Mouse (Mus musculus) central nervous system, embryonic 11.5 days (tissue): ENCODE measurements around the gene Bckdk. TPM values are rescaled to one million over a fixed set of nuclear protein-coding genes. Genes with fewer than 3 reads are reported as not detected.

Experiments
- polyA plus RNA-seq: library from polyadenylated mRNA; depleted of rRNA; stranded (reverse); fragments of >200 nt; gene quantifications from 2 replicates; pipeline ENCODE4 v1.2.3, GENCODE M21; 2012; rRNA removed

Gene Bckdk
- 37.4 and 59.5 TPM in 2 replicates for polyA plus RNA-seq

DNA sequence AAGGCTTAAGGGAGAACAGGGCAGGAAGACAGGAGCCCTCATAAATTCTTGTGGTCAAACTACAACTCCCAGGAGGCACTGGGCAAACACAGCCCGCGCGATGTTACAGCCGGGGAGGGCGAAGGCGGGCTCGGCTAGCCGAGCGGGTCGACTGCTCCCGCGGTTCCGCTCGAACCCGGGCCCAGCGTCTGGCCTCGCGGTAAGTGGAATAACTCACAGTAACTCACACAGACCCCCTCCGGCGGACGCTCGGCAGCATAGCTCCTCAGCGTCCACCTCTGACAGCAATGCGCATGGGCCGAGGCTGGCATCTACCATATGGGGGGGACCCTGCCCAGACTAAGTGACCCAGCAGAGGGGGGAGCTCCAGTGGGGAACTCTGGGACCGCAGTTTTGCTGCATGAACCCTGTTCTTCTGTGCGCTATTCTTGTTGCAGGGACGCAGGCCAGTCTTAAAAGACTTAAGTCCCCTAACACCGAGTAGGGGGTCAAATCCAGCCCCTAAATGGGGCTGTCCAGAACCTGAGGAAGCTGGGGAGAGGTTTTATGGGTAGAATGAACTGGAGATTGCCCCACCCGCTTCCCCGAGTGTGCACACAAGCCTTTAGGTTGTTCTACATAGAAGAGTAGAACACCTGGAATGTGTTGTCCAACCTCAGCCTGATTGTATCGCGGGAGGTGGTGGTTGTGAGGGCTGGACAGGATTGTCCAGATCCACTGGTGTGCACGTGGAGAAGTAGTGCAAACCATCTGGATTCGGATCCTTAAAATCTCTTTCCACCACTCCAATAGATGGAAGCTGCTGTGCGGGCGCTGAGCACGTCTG, at the start of gene Bckdk:
Gene Bckdk, plus strand, starts transcription at position 112 of the 826 bp plus-strand sequence.

DNA sequence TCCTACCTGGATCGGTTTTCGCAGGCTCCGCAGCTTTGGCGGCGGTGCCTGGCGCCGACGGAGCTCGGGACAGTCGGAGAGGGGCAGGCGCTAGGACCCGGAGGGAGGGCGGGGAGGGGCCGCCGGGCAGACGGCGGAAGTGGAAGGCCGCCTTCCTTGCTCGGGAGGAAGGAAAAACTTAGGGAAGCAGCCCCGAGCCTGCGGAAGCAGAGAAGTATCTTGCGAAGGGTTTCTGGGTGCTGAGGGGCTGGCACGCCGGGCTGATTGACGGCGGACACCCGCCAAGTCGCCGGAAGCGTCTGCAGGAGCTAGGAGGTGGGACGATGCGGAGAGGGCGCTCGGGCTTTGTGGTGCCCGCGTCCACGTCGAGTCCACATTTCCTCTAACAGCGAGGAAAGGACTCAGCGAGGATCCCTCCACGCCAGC, 27.8 kb upstream of the Bckdk start, which contains the start of gene Zfp646:
Gene Zfp646, plus strand, starts transcription at position 181 of the 426 bp plus-strand sequence.

DNA sequence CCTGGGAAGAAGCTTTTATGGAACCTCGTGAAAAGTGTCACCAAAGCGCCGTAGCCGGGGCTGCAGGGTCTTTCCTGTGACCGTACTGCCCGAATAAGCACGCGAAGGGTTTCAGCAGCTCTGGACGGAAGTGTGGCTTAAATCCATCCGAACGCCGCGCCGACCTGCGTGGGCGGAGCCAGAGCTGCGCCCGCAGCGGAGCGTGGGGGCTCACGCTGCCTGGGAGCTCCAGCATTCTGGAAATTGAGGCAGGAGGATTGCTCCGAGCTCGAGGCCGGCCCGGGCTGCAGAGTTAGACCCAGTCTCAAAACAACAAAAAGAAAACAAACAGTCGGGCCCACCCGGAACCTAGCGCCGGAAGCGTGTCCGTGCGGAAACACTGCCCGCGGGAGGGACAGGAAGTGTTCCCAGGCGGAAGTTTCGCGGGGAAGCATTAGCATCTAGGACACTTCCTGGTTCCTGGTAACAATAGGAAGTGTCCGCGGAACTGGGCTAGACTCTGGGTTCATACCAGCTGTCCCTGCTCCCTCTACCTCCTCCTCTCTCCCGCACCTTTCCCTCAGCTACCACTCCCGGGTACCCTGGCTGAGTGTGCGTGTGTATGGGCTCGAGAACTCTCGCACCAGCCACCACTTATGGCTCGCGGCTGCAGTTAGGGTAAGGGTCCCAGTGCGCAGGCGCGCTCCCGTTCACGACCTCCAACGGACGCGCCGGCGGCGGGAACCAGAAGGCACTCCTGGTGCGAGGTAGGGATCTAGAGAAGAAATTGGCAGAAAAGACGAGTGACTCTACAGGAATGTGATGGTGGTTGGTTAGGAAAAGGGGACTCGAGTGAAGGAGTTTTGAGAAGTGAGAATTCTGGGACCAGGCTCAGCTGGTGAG, 27.2 kb upstream of the Bckdk start, which contains the start of gene Zfp668:
Gene Zfp668, minus strand, starts transcription at position 362 of the 882 bp plus-strand sequence.

DNA sequence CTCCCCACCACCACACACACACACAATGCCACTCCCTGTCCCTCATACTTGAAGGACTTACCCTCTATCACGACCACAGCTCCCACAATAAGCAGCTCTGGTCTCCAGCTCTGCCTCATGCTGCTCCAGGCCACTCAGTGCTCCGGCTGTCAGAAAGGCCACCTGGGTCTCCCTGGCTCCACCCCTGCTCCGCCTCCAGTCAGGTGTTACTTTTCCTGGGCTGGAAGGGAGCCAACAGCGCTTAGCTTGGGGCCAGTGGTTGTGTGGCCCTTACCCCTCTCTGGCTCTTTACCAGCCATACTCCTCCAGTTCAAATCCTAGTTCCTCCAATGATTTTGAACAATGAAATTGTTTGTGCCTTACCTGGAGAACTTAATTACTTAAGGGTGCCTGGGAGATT, 13.1 kb upstream of the Bckdk start, which contains the start of gene Prss53:
Gene Prss53, minus strand, starts transcription at position 173 of the 400 bp plus-strand sequence.

DNA sequence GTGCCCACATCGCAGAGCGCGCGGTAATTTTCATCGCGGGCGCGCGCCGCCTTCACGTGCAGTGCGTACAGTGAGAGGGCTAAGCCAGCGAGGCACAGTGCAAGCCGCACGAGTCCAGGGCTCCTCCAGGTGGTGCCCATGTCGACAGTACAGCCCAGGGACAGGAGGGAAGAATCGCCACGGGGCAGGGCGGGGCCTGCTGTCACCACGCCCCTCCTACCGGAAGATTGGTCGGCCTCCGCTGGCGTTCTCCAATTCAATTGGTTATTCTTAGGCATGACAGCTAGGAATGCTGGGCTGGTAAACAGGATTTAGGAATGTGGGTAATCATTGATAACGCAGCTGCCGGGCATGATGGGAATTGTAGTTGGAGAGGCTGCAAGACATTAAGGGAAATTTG, 8.4 kb upstream of the Bckdk start, which contains the start of the genes Gm21974 and Vkorc1:
Gene Gm21974, minus strand, starts transcription at position 13 of the 400 bp plus-strand sequence.
Gene Vkorc1, minus strand, starts transcription at position 176 of the 400 bp plus-strand sequence.

DNA sequence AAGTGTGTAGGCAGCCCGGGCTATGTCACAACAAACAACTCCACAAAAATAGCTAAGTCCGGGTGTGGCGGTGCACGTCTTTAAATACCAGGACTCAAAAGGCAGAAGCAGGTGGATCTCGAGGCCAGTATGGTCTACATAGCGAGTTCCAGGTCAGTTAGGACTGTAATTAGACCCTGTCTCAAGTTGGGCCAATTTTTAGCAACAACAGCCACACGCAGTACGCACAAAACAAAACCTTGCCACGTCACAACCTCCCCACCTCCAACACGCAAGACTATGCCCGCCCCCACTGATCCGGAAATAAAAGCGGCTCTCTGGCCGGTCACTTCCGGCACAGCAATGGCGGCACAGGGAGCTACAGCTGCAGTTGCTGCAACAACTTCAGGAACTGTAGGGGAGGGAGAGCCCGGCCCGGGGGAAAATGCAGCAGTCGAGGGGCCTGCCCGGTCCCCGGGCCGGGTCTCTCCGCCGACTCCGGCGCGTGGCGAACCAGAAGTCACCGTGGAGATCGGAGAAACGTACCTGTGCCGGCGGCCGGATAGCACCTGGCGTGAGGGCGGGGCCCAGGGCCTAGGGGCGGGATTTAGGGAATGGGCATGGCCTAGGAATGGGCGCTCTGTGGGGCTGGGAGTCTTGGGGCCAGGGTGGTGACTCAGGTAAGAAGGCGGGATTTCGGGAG, 8.4 kb downstream of the Bckdk start, which contains the start of gene Kat8:
Gene Kat8, plus strand, starts transcription at position 327 of the 682 bp plus-strand sequence.

DNA sequence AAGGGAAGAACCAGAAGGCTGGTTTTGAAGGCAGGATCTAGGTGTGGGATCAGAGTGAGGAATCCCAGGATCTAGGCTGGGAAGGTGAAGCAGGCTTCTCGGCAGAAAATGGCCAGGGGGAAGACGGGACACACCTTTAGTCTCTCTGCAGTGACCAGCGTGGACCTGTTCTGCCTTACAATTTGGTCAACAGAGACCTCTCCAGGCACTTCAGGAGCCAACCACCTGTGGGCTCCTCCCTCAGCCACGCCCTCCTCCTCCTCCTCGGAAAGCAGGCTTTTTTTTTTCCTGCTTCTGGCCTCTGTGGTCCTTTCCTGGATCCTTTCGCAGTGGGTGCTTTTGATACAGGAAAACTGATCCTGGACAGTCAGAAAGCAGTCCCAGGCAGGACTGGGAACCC, 26.0 kb downstream of the Bckdk start, which contains the start of gene Prss8:
Gene Prss8, minus strand, starts transcription at position 182 of the 400 bp plus-strand sequence.

DNA sequence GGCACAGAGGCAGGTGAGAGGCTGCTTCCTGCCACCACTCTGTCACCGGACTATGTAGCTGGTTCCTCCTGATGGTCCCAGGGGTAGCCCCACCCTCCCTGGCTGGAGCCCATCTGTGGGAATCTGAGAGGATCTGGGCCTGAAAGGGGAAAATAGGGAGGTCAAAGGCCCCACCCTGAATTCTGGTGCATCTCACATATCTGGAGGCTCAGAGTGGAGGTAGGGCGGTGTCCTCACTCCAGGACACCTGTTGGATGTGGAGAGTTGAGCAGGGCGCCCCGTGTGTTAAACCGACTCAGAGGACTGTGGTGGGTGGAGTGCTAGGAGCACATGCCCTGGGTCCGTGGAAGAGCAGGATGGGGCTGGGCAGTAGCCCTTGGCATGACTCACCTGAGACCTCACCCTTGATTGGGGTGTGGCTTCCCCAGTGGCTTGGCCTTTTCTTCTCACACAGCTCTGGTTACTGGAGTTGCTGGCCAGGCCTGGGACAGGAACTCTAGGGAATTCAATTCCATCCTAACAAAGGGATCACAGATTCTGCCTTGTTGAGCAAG, 42.7 kb downstream of the Bckdk start, which contains the start of gene Prss36:
Gene Prss36, minus strand, starts transcription at position 256 of the 554 bp plus-strand sequence.

Other genes with a start within 250 kb of the Bckdk start
- 60.0 and 95.8 TPM in 2 replicates for gene Bcl7c, start 195.1 kb upstream of the Bckdk start, polyA plus RNA-seq
- gene Ctf1, start 191.3 kb upstream of the Bckdk start, polyA plus RNA-seq = 11.5 and 13.9 TPM in 2 replicates
- not detected in 2 replicates for gene Ctf2, start 171.9 kb upstream of the Bckdk start, polyA plus RNA-seq
- gene Fbxl19, start 159.5 kb upstream of the Bckdk start, polyA plus RNA-seq = 84.5 and 155 TPM in 2 replicates
- gene Orai3, start 134.3 kb upstream of the Bckdk start, polyA plus RNA-seq = 6.3 and 10.3 TPM in 2 replicates
- 26.7 and 29.9 TPM in 2 replicates for gene Setd1a, start 127.4 kb upstream of the Bckdk start, polyA plus RNA-seq
- 0.63 and 11.8 TPM in 2 replicates for gene Gm49388, start 118.5 kb upstream of the Bckdk start, polyA plus RNA-seq
- gene Hsd3b7, start 103.5 kb upstream of the Bckdk start, polyA plus RNA-seq = 8.7 and 16.1 TPM in 2 replicates
- 69.6 and 99.1 TPM in 2 replicates for gene Stx4a, start 79.8 kb upstream of the Bckdk start, polyA plus RNA-seq
- gene Stx1b, start 79.5 kb upstream of the Bckdk start, polyA plus RNA-seq = 36.0 and 46.5 TPM in 2 replicates
- gene Zfp646, start 27.9 kb upstream of the Bckdk start, polyA plus RNA-seq = 26.7 and 27.5 TPM in 2 replicates
- gene Zfp668, start 27.3 kb upstream of the Bckdk start, polyA plus RNA-seq = 16.2 and 20.9 TPM in 2 replicates
- gene Prss53, start 13.1 kb upstream of the Bckdk start, polyA plus RNA-seq = 1.2 and 1.6 TPM in 2 replicates
- not detected in 2 replicates for gene Gm21974, start 8.6 kb upstream of the Bckdk start, polyA plus RNA-seq
- 36.5 and 56.2 TPM in 2 replicates for gene Vkorc1, start 8.5 kb upstream of the Bckdk start, polyA plus RNA-seq
- gene Kat8, start 8.4 kb downstream of the Bckdk start, polyA plus RNA-seq = 45.6 and 52.9 TPM in 2 replicates
- 1.0 and 3.1 TPM in 2 replicates for gene Prss8, start 26.0 kb downstream of the Bckdk start, polyA plus RNA-seq
- gene Prss36, start 42.6 kb downstream of the Bckdk start, polyA plus RNA-seq = 8.6 and 8.8 TPM in 2 replicates
- 824 and 846 TPM in 2 replicates for gene Fus, start 63.4 kb downstream of the Bckdk start, polyA plus RNA-seq
- 7.1 and 10.2 TPM in 2 replicates for gene Pycard, start 89.8 kb downstream of the Bckdk start, polyA plus RNA-seq
- gene Trim72, start 99.9 kb downstream of the Bckdk start, polyA plus RNA-seq = 1.1 and 1.6 TPM in 2 replicates
- 0.91 and 2.4 TPM in 2 replicates for gene Itgam, start 158.6 kb downstream of the Bckdk start, polyA plus RNA-seq
- gene Gm49368, start 158.6 kb downstream of the Bckdk start, polyA plus RNA-seq = 0.01 TPM in 1 of 2 replicates, not detected in the other
- gene Itgax, start 225.5 kb downstream of the Bckdk start, polyA plus RNA-seq = 0.02 and 0.04 TPM in 2 replicates